Mouse (Mus musculus) bone marrow, adult 2 months (tissue): ENCODE data around the gene Fzd4. TPM values are rescaled to one million over a fixed set of nuclear protein-coding genes. Genes with fewer than 3 reads are reported as not detected.

Experiments used
- H3K27ac ChIP-seq: fragments of 200-500 bp; 2 replicates; pipeline ENCODE4 v1.5.1; 2012; ENCODE audit warnings: low read depth, mild to moderate bottlenecking, control low read depth, inconsistent platforms, low read length; ENCODE audit not compliant: control insufficient read depth, poor library complexity, insufficient read depth
- H3K4me1 ChIP-seq: fragments of 200-500 bp; 2 replicates; pipeline ENCODE4 v1.6.1; 2011; ENCODE audit warnings: low read length; ENCODE audit not compliant: control insufficient read depth, insufficient read depth
- H3K4me3 ChIP-seq: fragments of 200-500 bp; replicated peaks from 2 replicates; pipeline ENCODE3; 2011; ENCODE audit warnings: mild to moderate bottlenecking, low read depth, low read length, control low read depth; ENCODE audit not compliant: control insufficient read depth
- CTCF ChIP-seq: fragments of 200-500 bp; IDR thresholded peaks from 2 replicates; pipeline ENCODE4 v1.5.1; 2011; ENCODE audit warnings: low read length, control low read depth; ENCODE audit not compliant: control insufficient read depth, insufficient read depth
- POLR2A ChIP-seq: fragments of 200-500 bp; IDR thresholded peaks from 2 replicates; pipeline ENCODE4 v1.6.1; 2011; ENCODE audit warnings: low read depth, mild to moderate bottlenecking, control low read depth, low read length, borderline replicate concordance; ENCODE audit not compliant: control insufficient read depth
- WGBS: fragments of 180-500 bp; shearing (Covaris S2); methylation state at CpG from one replicate; pipeline ENCODE4 v1.1.7; 2018; 5-methylcytosine and 5-hydroxymethylcytosine counted together
- polyA plus RNA-seq: library from polyadenylated mRNA; stranded (reverse); fragments of >200 nt; gene quantifications from 2 replicates; pipeline ENCODE4 v1.2.4, GENCODE M21; 2011; ENCODE audit warnings: low replicate concordance; ENCODE audit not compliant: missing spikeins, insufficient read depth, insufficient read length

Gene Fzd4
- polyA plus RNA-seq, 1 experiment, result 1.0 TPM

GRCm38 (mm10) chr7:89371623-89372295 is 32.4 kb upstream of the Fzd4 start:
- Histone ChIP-seq H3K4me3 (no peak overlapping the region), H3K27ac (no peak overlapping the region), H3K4me1 (no peaks in the 10 kb centered on the region)
- no peak for TF ChIP-seq POLR2A
- no peak for TF ChIP-seq CTCF
- WGBS, result 56% methylated on average over 6 of the region's 6 CpGs

- no peaks in the 10 kb centered on the region for H3K4me1 ChIP-seq
- no peak overlapping the region for H3K27ac ChIP-seq
- WGBS, result 66% methylated on average over 7 of the region's 7 CpGs
- no peak overlapping the region for H3K4me3 ChIP-seq
- no peak for TF ChIP-seq POLR2A
- TF ChIP-seq CTCF, result no peak
Observed at GRCm38 (mm10) chr7:89380935-89381705, 23.0 kb upstream of the Fzd4 start.

- Histone ChIP-seq H3K4me3 (no peak overlapping the region), H3K27ac (no peak overlapping the region), H3K4me1 (no peaks in the 10 kb centered on the region)
- WGBS, result 64% methylated on average over 3 of the region's 3 CpGs
- TF ChIP-seq POLR2A (no peak), CTCF (no peak)
Observed at GRCm38 (mm10) chr7:89382892-89383291, 21.3 kb upstream of the Fzd4 start.

- no peak for TF ChIP-seq POLR2A
- no peak for TF ChIP-seq CTCF
- Histone ChIP-seq H3K4me3 (no peak overlapping the region), H3K27ac (no peak overlapping the region), H3K4me1 (no peaks in the 10 kb centered on the region)
- 85% methylated on average over 3 of the region's 3 CpGs for WGBS
Observed at GRCm38 (mm10) chr7:89388981-89389380, 15.2 kb upstream of the Fzd4 start.

GRCm38 (mm10) chr7:89390660-89391059 is 13.5 kb upstream of the Fzd4 start:
- 39% methylated on average over 2 of the region's 2 CpGs for WGBS
- no peak overlapping the region for H3K27ac ChIP-seq
- H3K4me3 ChIP-seq, result no peak overlapping the region
- no peak for TF ChIP-seq CTCF
- no peak for TF ChIP-seq POLR2A
- no peaks in the 10 kb centered on the region for H3K4me1 ChIP-seq

- no peak for TF ChIP-seq CTCF
- no peak for TF ChIP-seq POLR2A
- Histone ChIP-seq H3K4me1 (no peaks in the 10 kb centered on the region), H3K4me3 (no peak overlapping the region), H3K27ac (no peak overlapping the region)
- 86% methylated on average over 3 of the region's 3 CpGs for WGBS
Observed at GRCm38 (mm10) chr7:89391281-89391680, 12.9 kb upstream of the Fzd4 start.

GRCm38 (mm10) chr7:89391831-89392230 is 12.3 kb upstream of the Fzd4 start:
- 78% methylated on average over 4 of the region's 4 CpGs for WGBS
- no peak for TF ChIP-seq CTCF
- TF ChIP-seq POLR2A, result no peak
- no peak overlapping the region for H3K27ac ChIP-seq
- no peak overlapping the region for H3K4me3 ChIP-seq
- H3K4me1 ChIP-seq, result no peaks in the 10 kb centered on the region

GRCm38 (mm10) chr7:89392388-89392787 is 11.8 kb upstream of the Fzd4 start:
- Histone ChIP-seq H3K4me3 (no peak overlapping the region), H3K4me1 (no peaks in the 10 kb centered on the region), H3K27ac (no peak overlapping the region)
- no peak for TF ChIP-seq CTCF
- no peak for TF ChIP-seq POLR2A
- WGBS, result 83% methylated on average over 4 of the region's 4 CpGs
